Mouse (Mus musculus) forebrain, embryonic 14.5 days (tissue): ENCODE measurements around the gene Nsun7. TPM values are rescaled to one million over a fixed set of nuclear protein-coding genes. Genes with fewer than 3 reads are reported as not detected.

Experiments
- ATAC-seq: fragments of 200-750 bp; cut with Nextera tagmentation; 2 replicates; pipeline ENCODE4 v1.8.0; 2017; ENCODE audit warnings: mild to moderate bottlenecking, moderate library complexity
- DNase-seq: peaks from one replicate; pipeline ENCODE4 v3.0.0-alpha.2; 2015; ENCODE audit warnings: low spot score
- H3K27ac ChIP-seq: fragments of 300-500 bp; sonication (generic); 2 replicates; pipeline ENCODE4 v1.5.1; 2014; ENCODE audit warnings: low read depth, mild to moderate bottlenecking, control low read depth, low read length, moderate library complexity
- H3K27me3 ChIP-seq: fragments of 300-500 bp; sonication (generic); replicated peaks from 2 replicates; pipeline ENCODE4 v1.6.1; 2014; ENCODE audit warnings: low read length, control low read depth, mixed read lengths; ENCODE audit not compliant: control insufficient read depth, insufficient read depth
- H3K36me3 ChIP-seq: fragments of 300-500 bp; sonication (generic); 2 replicates; pipeline ENCODE4 v1.6.1; 2014; ENCODE audit warnings: low read length, control low read depth; ENCODE audit not compliant: control insufficient read depth, insufficient read depth
- H3K4me1 ChIP-seq: fragments of 300-500 bp; sonication (generic); 2 replicates; pipeline ENCODE4 v1.6.1; 2014; ENCODE audit warnings: antibody characterized with exemption, low read length, control low read depth; ENCODE audit not compliant: control insufficient read depth, insufficient read depth
- H3K4me2 ChIP-seq: fragments of 300-500 bp; sonication (generic); 2 replicates; pipeline ENCODE4 v1.6.1; 2014; ENCODE audit warnings: mild to moderate bottlenecking, control low read depth, low read length
- H3K4me3 ChIP-seq: fragments of 300-500 bp; sonication (generic); 2 replicates; pipeline ENCODE4 v1.5.1; 2014; ENCODE audit warnings: low read depth, low read length, control low read depth
- H3K9ac ChIP-seq: fragments of 300-500 bp; sonication (generic); 2 replicates; pipeline ENCODE4 v1.6.1; 2014; ENCODE audit warnings: mild to moderate bottlenecking, low read length, control low read depth, moderate library complexity
- H3K9me3 ChIP-seq: fragments of 300-500 bp; sonication (generic); replicated peaks from 2 replicates; pipeline ENCODE4 v1.6.1; 2016; ENCODE audit warnings: low read length, control low read depth, mixed read lengths; ENCODE audit not compliant: control insufficient read depth
- WGBS: fragments of 180-500 bp; shearing (Covaris S2); extraction: QIAGEN DNeasy Blood & Tissue Kit; methylation state at CpG from one replicate; pipeline ENCODE4 v1.1.7; 2014; 5-methylcytosine and 5-hydroxymethylcytosine counted together
- polyA plus RNA-seq: library from polyadenylated mRNA; unstranded; fragments of >200 nt; fragmentation: Nextera tagmentation; extraction: Ambion mirVana; gene quantifications from 2 replicates; pipeline ENCODE4 v1.2.1, GENCODE M21; 2014

The Nsun7 gene
- polyA plus RNA-seq, 1 experiment from 2014 or later, result 0.74 TPM

DNA sequence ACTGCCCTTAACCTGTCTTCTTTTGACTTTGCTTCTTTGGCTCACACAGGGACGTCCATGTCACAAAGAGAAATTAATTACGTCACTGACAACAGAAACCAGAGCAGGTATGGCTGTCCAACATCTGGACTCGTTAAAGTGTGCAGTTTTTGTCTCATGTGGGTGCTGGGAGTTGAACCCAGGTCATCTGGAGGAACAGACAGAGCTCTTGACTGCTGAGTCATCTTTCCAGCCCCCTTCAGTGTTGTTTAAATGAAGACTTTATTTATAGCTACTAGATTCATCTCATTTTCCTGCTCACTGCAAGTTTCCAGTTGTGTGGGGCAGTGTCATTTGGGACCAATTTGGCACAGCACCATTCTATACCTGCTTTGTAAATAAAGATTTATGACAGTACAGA lies 85.4 kb downstream of the Nsun7 start:
- Histone ChIP-seq H3K9ac (no peak overlapping the region), H3K4me3 (no peak overlapping the region), H3K27me3 (no peaks in the 10 kb centered on the region), H3K9me3 (no peaks in the 10 kb centered on the region), H3K27ac (no peak overlapping the region), H3K36me3 (no peaks in the 10 kb centered on the region), H3K4me1 (peaks cover 16% of the 10 kb centered on the region), H3K4me2 (no peak overlapping the region)
- ATAC-seq (no peak), DNase-seq (no peak)
- 42% methylated on average over 3 of the region's 3 CpGs for WGBS

DNA sequence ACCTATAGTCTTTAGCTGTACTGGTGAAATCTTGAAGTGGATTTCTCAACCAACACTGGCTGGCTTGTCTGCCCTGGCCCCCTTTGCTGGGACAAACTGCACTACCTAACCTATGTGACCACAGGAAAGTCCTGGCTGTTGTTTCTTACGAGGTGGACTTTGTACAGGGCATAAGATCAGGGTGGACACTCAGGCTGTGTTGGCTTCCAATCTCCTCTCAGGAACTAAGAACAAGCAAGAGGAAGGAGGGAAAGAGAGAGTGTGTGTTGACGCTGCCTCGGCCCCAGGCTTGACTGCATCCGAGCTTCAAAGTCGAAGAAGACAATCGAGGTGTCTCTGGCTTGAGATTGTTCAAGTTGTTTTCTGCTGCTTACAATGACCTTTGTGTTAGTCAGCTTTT lies 87.1 kb downstream of the Nsun7 start:
- DNase-seq (no peak), ATAC-seq (no peak)
- peaks cover 2% of the 10 kb centered on the region; the same call in 1 of the 2 replicates for H3K4me1 ChIP-seq
- no peaks in the 10 kb centered on the region for H3K9me3 ChIP-seq
- no peaks in the 10 kb centered on the region for H3K36me3 ChIP-seq
- H3K4me3 ChIP-seq, result no peak overlapping the region
- H3K4me2 ChIP-seq, result no peak overlapping the region
- H3K27ac ChIP-seq, result no peak overlapping the region
- 88% methylated on average over 6 of the region's 6 CpGs for WGBS
- H3K27me3 ChIP-seq, result no peaks in the 10 kb centered on the region
- no peak overlapping the region for H3K9ac ChIP-seq

Other genes with a start within 250 kb of the Nsun7 start
- gene Rbm47, start 86.8 kb upstream of the Nsun7 start, polyA plus RNA-seq, result 2.2 and 2.7 TPM in 2 replicates